Mouse (Mus musculus) neural tube, embryonic 14.5 days (tissue): Measurements from ENCODE around the gene Nisch. TPM values are rescaled to one million over a fixed set of nuclear protein-coding genes. Genes with fewer than 3 reads are reported as not detected.

Experiments
- ATAC-seq: fragments of 200-750 bp; cut with Nextera tagmentation; 2 replicates; pipeline ENCODE4 v1.8.0; 2017; ENCODE audit warnings: low read depth, mild to moderate bottlenecking, moderate TSS enrichment, moderate library complexity
- H3K27ac ChIP-seq: fragments of 300-500 bp; sonication (generic); 2 replicates; pipeline ENCODE4 v1.5.1; 2014; ENCODE audit warnings: low read depth, mild to moderate bottlenecking, control low read depth, low read length, moderate library complexity, mixed read lengths
- H3K27me3 ChIP-seq: fragments of 300-500 bp; sonication (generic); 2 replicates; pipeline ENCODE4 v1.6.1; 2014; ENCODE audit warnings: low read length; ENCODE audit not compliant: control insufficient read depth, insufficient read depth
- H3K36me3 ChIP-seq: fragments of 300-500 bp; sonication (generic); 2 replicates; pipeline ENCODE4 v1.6.1; 2014; ENCODE audit warnings: low read length, mixed read lengths; ENCODE audit not compliant: control insufficient read depth, insufficient read depth
- H3K4me1 ChIP-seq: fragments of 300-500 bp; sonication (generic); 2 replicates; pipeline ENCODE4 v1.6.1; 2014; ENCODE audit warnings: low read length; ENCODE audit not compliant: control insufficient read depth, insufficient read depth
- H3K4me2 ChIP-seq: fragments of 300-500 bp; sonication (generic); 2 replicates; pipeline ENCODE4 v1.6.1; 2014; ENCODE audit warnings: mild to moderate bottlenecking, low read depth, low read length, control low read depth
- H3K4me3 ChIP-seq: fragments of 300-500 bp; sonication (generic); 2 replicates; pipeline ENCODE4 v1.5.1; 2014; ENCODE audit warnings: low read depth, low read length, control low read depth, mixed read lengths
- H3K9ac ChIP-seq: fragments of 300-500 bp; sonication (generic); replicated peaks from 2 replicates; pipeline ENCODE4 v1.6.1; 2014; ENCODE audit warnings: low read depth, mild to moderate bottlenecking, control low read depth, low read length, mixed read lengths
- H3K9me3 ChIP-seq: fragments of 300-500 bp; sonication (generic); 2 replicates; pipeline ENCODE4 v1.6.1; 2016; ENCODE audit warnings: low read length; ENCODE audit not compliant: control insufficient read depth
- WGBS: fragments of 180-500 bp; shearing (Covaris S2); extraction: QIAGEN DNeasy Blood & Tissue Kit; methylation state at CpG from one replicate; pipeline ENCODE4 v1.1.7; 2014; 5-methylcytosine and 5-hydroxymethylcytosine counted together
- polyA plus RNA-seq: library from polyadenylated mRNA; unstranded; fragments of >200 nt; fragmentation: Nextera tagmentation; extraction: Ambion mirVana; gene quantifications from 2 replicates; pipeline ENCODE4 v1.2.1, GENCODE M21; 2014

The Nisch gene
- polyA plus RNA-seq, 1 experiment from 2014 or later: 282 TPM

GRCm38 (mm10) chr14:31230442-31230841, 13.7 kb upstream of the Nisch start:
- Histone ChIP-seq H3K4me2 (no peak overlapping the region), H3K27me3 (no peaks in the 10 kb centered on the region), H3K9ac (no peak overlapping the region), H3K27ac (no peak overlapping the region), H3K9me3 (no peaks in the 10 kb centered on the region), H3K4me3 (no peak overlapping the region), H3K4me1 (0 out of 2 replicates have a peak, but pooled peaks cover 3% of the 10 kb centered on the region), H3K36me3 (no peaks in the 10 kb centered on the region)
- WGBS: 65% methylated on average over 8 of the region's 8 CpGs
- ATAC-seq: no peak

- Histone ChIP-seq H3K4me2 (no peak overlapping the region), H3K27me3 (no peaks in the 10 kb centered on the region), H3K9me3 (no peaks in the 10 kb centered on the region), H3K4me1 (no peaks in the 10 kb centered on the region), H3K36me3 (no peaks in the 10 kb centered on the region), H3K27ac (no peak overlapping the region), H3K9ac (no peak overlapping the region), H3K4me3 (no peak overlapping the region)
- 77% methylated on average over 6 of the region's 6 CpGs for WGBS
- no peak for ATAC-seq
These were observed 11.5 kb upstream of the Nisch start for GRCm38 (mm10) chr14:31228234-31228633.

GRCm38 (mm10) chr14:31226978-31227377, 10.2 kb upstream of the Nisch start:
- H3K4me2 ChIP-seq: no peak overlapping the region
- ATAC-seq: peak; percentile 61; the same call in 1 of the 2 replicates
- no peaks in the 10 kb centered on the region for H3K36me3 ChIP-seq
- 57% methylated on average over 4 of the region's 4 CpGs for WGBS
- no peak overlapping the region for H3K9ac ChIP-seq
- no peaks in the 10 kb centered on the region for H3K27me3 ChIP-seq
- H3K4me1 ChIP-seq: no peaks in the 10 kb centered on the region
- H3K9me3 ChIP-seq: no peaks in the 10 kb centered on the region
- H3K4me3 ChIP-seq: no peak overlapping the region
- no peak overlapping the region for H3K27ac ChIP-seq

GRCm38 (mm10) chr14:31217666-31218065, 920 bp upstream of the Nisch start, which contains the start of gene Sema3g:
Sema3g (plus strand) TSS chr14:31217860.
- peak; percentile 55; the same call in 1 of the 2 replicates for ATAC-seq
- 9% methylated on average over 11 of the region's 11 CpGs for WGBS
- no peak within 1 kb of the TSS for H3K4me3 ChIP-seq
- H3K27me3 ChIP-seq: no peaks in the 10 kb centered on the region
- peak within 1 kb of the TSS; percentile 16; the same call in 1 of the 2 replicates for H3K9ac ChIP-seq
- no peaks in the 10 kb centered on the region; the same call in 1 of the 2 replicates for H3K4me1 ChIP-seq
- H3K4me2 ChIP-seq: peak within 1 kb of the TSS; percentile 14; the same call in 1 of the 2 replicates
- H3K36me3 ChIP-seq: no peaks in the 10 kb centered on the region
- H3K27ac ChIP-seq: no peak within 1 kb of the TSS
- no peaks in the 10 kb centered on the region for H3K9me3 ChIP-seq

GRCm38 (mm10) chr14:31215157-31216002, 1.4 kb downstream of the Nisch start:
- ATAC-seq: peak; percentile 75
- Histone ChIP-seq H3K9me3 (no peaks in the 10 kb centered on the region), H3K36me3 (no peaks in the 10 kb centered on the region), H3K4me1 (no peaks in the 10 kb centered on the region; the same call in 1 of the 2 replicates), H3K4me3 (no peak overlapping the region), H3K9ac (no peak overlapping the region), H3K27ac (no peak overlapping the region), H3K27me3 (no peaks in the 10 kb centered on the region), H3K4me2 (no peak overlapping the region)
- WGBS: 33% methylated on average over 15 of the region's 15 CpGs

- Histone ChIP-seq H3K4me3 (no peak overlapping the region), H3K27ac (no peak overlapping the region), H3K9me3 (no peaks in the 10 kb centered on the region), H3K4me1 (no peaks in the 10 kb centered on the region; the same call in 1 of the 2 replicates), H3K36me3 (no peaks in the 10 kb centered on the region), H3K4me2 (no peak overlapping the region), H3K9ac (no peak overlapping the region), H3K27me3 (no peaks in the 10 kb centered on the region)
- 94% methylated on average over 3 of the region's 3 CpGs for whole genome bisulfite sequencing
- ATAC-seq: no peak
These were observed 2.1 kb downstream of the Nisch start for GRCm38 (mm10) chr14:31214684-31215083.

GRCm38 (mm10) chr14:31213868-31214267, 2.9 kb downstream of the Nisch start:
- no peaks in the 10 kb centered on the region; the same call in 1 of the 2 replicates for H3K4me1 ChIP-seq
- no peak overlapping the region for H3K9ac ChIP-seq
- H3K27ac ChIP-seq: no peak overlapping the region
- H3K4me3 ChIP-seq: no peak overlapping the region
- no peaks in the 10 kb centered on the region for H3K36me3 ChIP-seq
- WGBS: 71% methylated on average over 8 of the region's 8 CpGs
- ATAC-seq: no peak
- no peak overlapping the region for H3K4me2 ChIP-seq
- no peaks in the 10 kb centered on the region for H3K9me3 ChIP-seq
- H3K27me3 ChIP-seq: no peaks in the 10 kb centered on the region

GRCm38 (mm10) chr14:31212499-31212898, 4.2 kb downstream of the Nisch start:
- Histone ChIP-seq H3K27me3 (no peaks in the 10 kb centered on the region), H3K36me3 (no peaks in the 10 kb centered on the region), H3K27ac (no peak overlapping the region), H3K4me1 (no peaks in the 10 kb centered on the region; the same call in 1 of the 2 replicates), H3K9me3 (no peaks in the 10 kb centered on the region), H3K4me2 (no peak overlapping the region), H3K4me3 (no peak overlapping the region), H3K9ac (no peak overlapping the region)
- no peak for ATAC-seq
- WGBS: 98% methylated on average over 3 of the region's 3 CpGs

- WGBS: 91% methylated on average over 6 of the region's 6 CpGs
- no peaks in the 10 kb centered on the region for H3K9me3 ChIP-seq
These were observed 4.9 kb downstream of the Nisch start for GRCm38 (mm10) chr14:31211854-31212253.

More at GRCm38 (mm10) chr14:31211854-31212253, 4.9 kb downstream of the Nisch start:
- Histone ChIP-seq H3K4me2 (no peak overlapping the region), H3K4me3 (no peak overlapping the region), H3K36me3 (no peaks in the 10 kb centered on the region), H3K27ac (no peak overlapping the region), H3K9ac (no peak overlapping the region), H3K27me3 (no peaks in the 10 kb centered on the region), H3K4me1 (0 out of 2 replicates have a peak, but pooled peaks cover 4% of the 10 kb centered on the region)
- no peak for ATAC-seq
